Comparison of ENCODE assay signal across 8 mouse cellular contexts in the genomic region with DNA sequence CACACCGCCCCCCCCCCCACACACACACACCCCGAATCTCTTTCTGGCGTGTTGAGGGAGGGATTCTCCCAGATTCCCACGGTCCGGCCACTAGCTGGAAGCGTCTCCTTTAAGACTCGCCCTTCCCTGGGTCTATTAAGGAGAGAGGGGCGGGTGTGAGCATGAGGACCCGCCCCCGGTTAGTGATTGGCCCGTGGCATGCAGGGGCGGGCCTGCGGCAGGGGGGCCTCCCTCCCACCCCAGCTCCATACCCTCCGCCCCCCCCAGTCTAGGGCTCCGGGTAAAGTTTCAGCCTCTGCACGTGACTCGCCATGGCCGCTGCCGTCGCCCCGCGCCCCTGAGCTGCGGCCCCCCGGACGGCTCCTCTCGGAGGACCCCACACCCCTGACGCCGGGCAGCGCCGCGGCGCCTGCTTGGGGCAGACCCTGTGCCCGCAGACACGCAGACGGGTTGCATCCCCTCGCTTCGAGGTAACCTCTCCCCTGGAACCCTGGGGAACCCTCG. TPM values are rescaled to one million over a fixed set of nuclear protein-coding genes. Genes with fewer than 3 reads are reported as not detected.
DNase-seq lines count a peak whose midpoint lies in the region; ATAC-seq and TF ChIP-seq lines count a peak whose summit lies in the region.

No protein-coding gene starts in this region.

- peak; percentile 14 for ATAC-seq in Patski
- peak; percentile 46 for ATAC-seq in common myeloid progenitor, adult 5-6 weeks (replicated peaks; ENCODE audit: low read depth, poor library complexity, severe bottlenecking)
- peak; percentile 51 for ATAC-seq in inflammation-experienced regulatory T-cells, adult 6 months
- ATAC-seq in liver, embryonic 16.5 days (ENCODE audit: low read depth): peak; percentile 88
- ATAC-seq in neural tube, embryonic 11.5 days (ENCODE audit: insufficient read depth, low FRiP score, low TSS enrichment): peak; percentile 85

- TF ChIP-seq POLR2A in testis, adult 2 months (IDR thresholded peaks at IDR 0.05; ENCODE audit: control insufficient read depth, low read depth, low read length): 0 out of 2 replicates have a peak, but pooled peaks have one; percentile 46

- POLR2A ChIA-PET in Patski (lab: Charles Lee): interaction anchor here (0.9 to 1.5 kb wide), 4 partner anchors 8 to 32 kb away, joined by 3 to 10 read pairs (median 4); no protein-coding TSS in a partner anchor

- H3K4me3 ChIP-seq in liver, embryonic 16.5 days (ENCODE audit: low read depth, low read length): peak overlapping the region; percentile 62
- H3K4me3 ChIP-seq in neural tube, embryonic 11.5 days (ENCODE audit: low read depth, low read length): peak overlapping the region; percentile 57
- H3K4me3 ChIP-seq in testis, adult 2 months (ENCODE audit: control insufficient read depth, low read depth, low read length): peak overlapping the region; percentile 91

- H3K9ac ChIP-seq in liver, embryonic 16.5 days (ENCODE audit: low read depth, low read length): peak overlapping the region; percentile 55
- H3K9ac ChIP-seq in neural tube, embryonic 11.5 days (ENCODE audit: low read length): peak overlapping the region; percentile 67

- in situ Hi-C loops in Patski (cut with MboI; ENCODE audit: low pct_unique_long_range_greater_than_20kb): loop anchor here (5.0 to 10.0 kb wide), 2 partner anchors 35 to 233 kb away; partner anchors contain the start of gene Csf3

- CTCF ChIA-PET in Patski (lab: Charles Lee): interaction anchor here (0.8 to 2.0 kb wide), 3 partner anchors 11 to 26 kb away, joined by 3 to 6 read pairs (median 4); no protein-coding TSS in a partner anchor

- no peak for TF ChIP-seq CTCF in Patski (IDR thresholded peaks at IDR 0.05)
- no peak for TF ChIP-seq CTCF in testis, adult 2 months (IDR thresholded peaks at IDR 0.05; ENCODE audit: control insufficient read depth, insufficient read depth, insufficient replicate concordance, low read depth, low read length)

- peak overlapping the region; percentile 85 for H3K4me2 ChIP-seq in liver, embryonic 16.5 days (ENCODE audit: low read depth, low read length)
- H3K4me2 ChIP-seq in neural tube, embryonic 11.5 days (ENCODE audit: low read depth): peak overlapping the region; percentile 71

- H3K27ac ChIP-seq in liver, embryonic 16.5 days (ENCODE audit: low read length): peak overlapping the region; percentile 61
- H3K27ac ChIP-seq in neural tube, embryonic 11.5 days (ENCODE audit: low read depth, low read length): peak overlapping the region; percentile 49
- H3K27ac ChIP-seq in testis, adult 2 months (ENCODE audit: control insufficient read depth, insufficient read depth, low read depth, low read length): peak overlapping the region; percentile 86

- DNase-seq in 3134 (ENCODE audit: extremely low read depth, insufficient read length, low spot score): peak; percentile 94
- no peak for DNase-seq in Patski (ENCODE audit: low read depth, low spot score)
- DNase-seq in gastrocnemius, postnatal 25 days: peak; percentile 95
- peak; percentile 92 for DNase-seq in neural tube, embryonic 11.5 days (ENCODE audit: low spot score)

- peaks cover 55% of the 10 kb centered on the region for H3K4me1 ChIP-seq in liver, embryonic 16.5 days (ENCODE audit: control insufficient read depth, low read depth, low read length)
- peaks cover 64% of the 10 kb centered on the region for H3K4me1 ChIP-seq in neural tube, embryonic 11.5 days (ENCODE audit: control insufficient read depth, insufficient read depth, low read length)
- H3K4me1 ChIP-seq in testis, adult 2 months (ENCODE audit: control insufficient read depth, insufficient read depth, low read length): peaks cover 58% of the 10 kb centered on the region

- no peaks in the 10 kb centered on the region for H3K9me3 ChIP-seq in liver, embryonic 16.5 days (replicated peaks; ENCODE audit: control insufficient read depth, low read length)
- no peaks in the 10 kb centered on the region for H3K9me3 ChIP-seq in neural tube, embryonic 11.5 days (ENCODE audit: control insufficient read depth, low read length)

- under 1% methylated on average over 33 of the region's 38 CpGs for WGBS in liver, embryonic 16.5 days (ENCODE audit: insufficient replicate concordance)
- WGBS in neural tube, embryonic 11.5 days: under 1% methylated on average over 37 of the region's 38 CpGs

- H3K27me3 ChIP-seq in Patski: no peaks in the 10 kb centered on the region
- peaks cover 52% of the 10 kb centered on the region for H3K27me3 ChIP-seq in liver, embryonic 16.5 days (ENCODE audit: control insufficient read depth, insufficient read depth, low read depth, low read length)
- H3K27me3 ChIP-seq in neural tube, embryonic 11.5 days (ENCODE audit: control insufficient read depth, insufficient read depth, low read length): no peaks in the 10 kb centered on the region
- H3K27me3 ChIP-seq in testis, adult 2 months (ENCODE audit: control insufficient read depth, insufficient read depth, low read length): no peaks in the 10 kb centered on the region

- no peaks in the 10 kb centered on the region for H3K36me3 ChIP-seq in liver, embryonic 16.5 days (ENCODE audit: control insufficient read depth, insufficient read depth)
- H3K36me3 ChIP-seq in neural tube, embryonic 11.5 days (ENCODE audit: control insufficient read depth, insufficient read depth, low read length): no peaks in the 10 kb centered on the region
- H3K36me3 ChIP-seq in testis, adult 2 months (ENCODE audit: control insufficient read depth, insufficient read depth, low read length): no peaks in the 10 kb centered on the region

RNA-seq across cellular contexts. Expression of gene Rara, which starts 9.8 kb away (rescaled TPM):
- polyA plus RNA-seq in Patski (2021): 31.2 TPM
- 1.2 and 5.6 TPM in 2 replicates for total RNA-seq in common myeloid progenitor, adult 5-6 weeks (2017)
- 10 to 100 TPM in 1 of 2 experiments, 1 to 10 TPM in 1; 9.4 to 12.8 TPM for total RNA-seq in gastrocnemius, postnatal 25 days (2021)
- 1 to 10 TPM; 7.4 to 8.1 (median 7.6) TPM for polyA plus RNA-seq in inflammation-experienced regulatory T-cells, adult 6 months (2017; shearing (Covaris generic))
- polyA plus RNA-seq in liver, embryonic 16.5 days (2015; fragmentation: Nextera tagmentation; extraction: Ambion mirVana): 4.2 and 5.4 TPM in 2 replicates
- polyA plus RNA-seq in neural tube, embryonic 11.5 days (2014; fragmentation: Nextera tagmentation; extraction: Ambion mirVana): 73.2 and 75.1 TPM in 2 replicates
- polyA plus RNA-seq in testis, adult 2 months (2012; rRNA removed): 18.7 and 20.1 TPM in 2 replicates

RNA-seq across cellular contexts. Expression of gene Cdc6, which starts 29.9 kb away (rescaled TPM):
- polyA plus RNA-seq in Patski (2021): 9.0 TPM
- total RNA-seq in common myeloid progenitor, adult 5-6 weeks (2017): 41.1 and 47.2 TPM in 2 replicates
- total RNA-seq in gastrocnemius, postnatal 25 days (2021): under 1 TPM; 0.13 to 0.56 TPM
- 10 to 100 TPM in 1 of 3 experiments, 1 to 10 TPM in 2; 5.1 to 40.6 (median 5.2) TPM for polyA plus RNA-seq in inflammation-experienced regulatory T-cells, adult 6 months (2017; shearing (Covaris generic))
- polyA plus RNA-seq in liver, embryonic 16.5 days (2015; fragmentation: Nextera tagmentation; extraction: Ambion mirVana): 52.7 and 57.3 TPM in 2 replicates
- 41.6 and 44.4 TPM in 2 replicates for polyA plus RNA-seq in neural tube, embryonic 11.5 days (2014; fragmentation: Nextera tagmentation; extraction: Ambion mirVana)
- 2.5 and 2.9 TPM in 2 replicates for polyA plus RNA-seq in testis, adult 2 months (2012; rRNA removed)

RNA-seq across cellular contexts. Expression of gene Gjd3, which starts 45.4 kb away (rescaled TPM):
- 0.19 TPM for polyA plus RNA-seq in Patski (2021)
- not detected in 2 replicates for total RNA-seq in common myeloid progenitor, adult 5-6 weeks (2017)
- total RNA-seq in gastrocnemius, postnatal 25 days (2021): not detected
- polyA plus RNA-seq in inflammation-experienced regulatory T-cells, adult 6 months (2017; shearing (Covaris generic)): not detected
- polyA plus RNA-seq in liver, embryonic 16.5 days (2015; fragmentation: Nextera tagmentation; extraction: Ambion mirVana): 0.15 TPM in 1 of 2 replicates, not detected in the other
- 0.57 TPM in 1 of 2 replicates, not detected in the other for polyA plus RNA-seq in neural tube, embryonic 11.5 days (2014; fragmentation: Nextera tagmentation; extraction: Ambion mirVana)
- polyA plus RNA-seq in testis, adult 2 months (2012; rRNA removed): 13.6 and 23.8 TPM in 2 replicates

Comparison
In these comparisons a context has a peak if more than half of its experiments do, and no peak if none do; other contexts are left out.
1. ATAC-seq: peak in every context shown above with its lines; median percentile 88 in liver, embryonic 16.5 days; 85 in neural tube, embryonic 11.5 days; 51 in inflammation-experienced regulatory T-cells, adult 6 months; 46 in common myeloid progenitor, adult 5-6 weeks; 14 in Patski.